Mouse (Mus musculus): ENCODE results near the gene Brk1.

Gene Brk1

GRCm38 (mm10) chr6:113604432-113605223 is at the start of gene Brk1:
Gene Brk1 (plus strand): TSS chr6:113604772.
- peak; percentile 73 for DNase-seq (ENCODE audit: low read depth, low spot score)

DNA sequence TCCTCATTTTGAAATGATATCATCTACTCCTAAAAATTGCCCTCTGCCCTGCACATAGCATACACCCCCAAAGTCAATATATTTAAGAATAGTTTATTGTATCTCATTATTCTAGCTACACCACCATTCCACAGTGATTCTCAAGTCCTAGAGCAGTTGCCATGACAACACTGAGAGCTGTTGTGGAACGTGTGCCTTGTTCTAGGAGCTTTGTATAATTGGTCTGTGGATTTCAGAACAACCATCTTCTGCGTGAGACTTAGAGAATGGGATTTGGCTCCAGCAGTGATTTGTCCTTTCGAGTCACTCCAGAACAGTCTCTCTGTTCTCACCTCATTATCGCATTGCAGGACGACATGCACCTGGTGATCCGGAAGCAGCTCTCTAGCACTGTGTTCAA is 44.8 kb upstream of the Brk1 start:
- no peak for DNase-seq (ENCODE audit: low read depth, low spot score)

- no peak for DNase-seq (ENCODE audit: low read depth, low spot score)
These were observed 40.0 kb upstream of the Brk1 start for GRCm38 (mm10) chr6:113564557-113564956.

GRCm38 (mm10) chr6:113576044-113576443 is 28.5 kb upstream of the Brk1 start:
- DNase-seq (ENCODE audit: low read depth, low spot score), result no peak

GRCm38 (mm10) chr6:113579306-113579705 is 25.3 kb upstream of the Brk1 start:
- DNase-seq (ENCODE audit: low read depth, low spot score), result peak; percentile 39

DNA sequence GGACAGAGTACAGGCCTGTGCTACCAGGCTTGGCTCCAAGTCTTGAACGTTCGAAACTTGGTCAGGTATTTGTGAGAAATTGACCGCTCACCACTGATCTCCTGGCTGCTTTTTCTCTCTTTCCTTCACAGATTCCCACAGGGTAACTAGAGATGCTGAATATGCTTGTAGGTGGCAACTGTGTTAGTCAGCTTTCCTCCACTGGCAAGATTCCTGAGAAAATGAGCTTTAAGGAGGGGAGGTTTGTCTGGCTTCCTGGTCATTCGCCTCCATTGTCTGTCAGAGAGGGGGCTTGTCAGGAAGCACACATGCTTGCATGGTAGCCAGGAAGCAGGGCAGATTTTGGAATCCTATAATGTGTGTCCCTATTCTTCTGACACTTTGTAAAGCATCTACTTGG is 21.5 kb upstream of the Brk1 start:
- no peak for DNase-seq (ENCODE audit: low read depth, low spot score)

- DNase-seq (ENCODE audit: low read depth, low spot score), result no peak
These were observed 19.5 kb upstream of the Brk1 start for GRCm38 (mm10) chr6:113585065-113585464.

DNA sequence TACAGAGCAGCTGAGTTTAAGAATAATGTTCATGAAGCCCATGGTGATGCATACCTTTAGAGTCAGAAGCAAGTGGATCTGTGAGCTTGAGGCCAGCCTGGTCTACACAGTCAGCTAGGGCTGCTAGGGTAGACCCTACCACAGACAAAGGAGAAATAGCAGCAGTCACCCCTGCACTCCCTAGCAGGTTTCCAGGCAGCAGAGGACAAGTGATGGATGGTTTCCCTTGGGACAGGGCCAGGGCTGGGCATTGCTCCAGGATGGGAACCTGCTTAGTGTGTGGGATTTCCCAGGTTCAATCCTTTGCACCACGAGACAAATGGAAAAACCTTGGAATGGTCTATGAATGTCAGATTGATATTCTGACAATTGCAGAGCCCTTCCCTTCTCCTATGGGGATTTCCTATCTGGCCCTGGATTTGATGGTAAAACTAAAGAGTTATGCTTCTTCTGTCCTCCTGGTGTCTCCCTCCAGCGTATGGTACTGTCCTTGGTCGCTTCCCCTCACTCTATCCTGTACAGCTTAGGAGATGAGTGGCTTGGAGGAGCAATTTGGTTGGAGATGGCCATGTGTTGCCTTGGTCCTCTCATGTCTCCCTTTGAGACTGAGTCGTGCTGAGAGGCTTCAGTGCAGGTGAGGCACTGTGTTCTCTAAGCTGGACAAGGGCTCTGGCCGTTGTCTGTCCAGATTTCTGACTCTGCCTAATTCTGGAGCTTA is 17.9 kb upstream of the Brk1 start:
- no peak for DNase-seq (ENCODE audit: low read depth, low spot score)

DNA sequence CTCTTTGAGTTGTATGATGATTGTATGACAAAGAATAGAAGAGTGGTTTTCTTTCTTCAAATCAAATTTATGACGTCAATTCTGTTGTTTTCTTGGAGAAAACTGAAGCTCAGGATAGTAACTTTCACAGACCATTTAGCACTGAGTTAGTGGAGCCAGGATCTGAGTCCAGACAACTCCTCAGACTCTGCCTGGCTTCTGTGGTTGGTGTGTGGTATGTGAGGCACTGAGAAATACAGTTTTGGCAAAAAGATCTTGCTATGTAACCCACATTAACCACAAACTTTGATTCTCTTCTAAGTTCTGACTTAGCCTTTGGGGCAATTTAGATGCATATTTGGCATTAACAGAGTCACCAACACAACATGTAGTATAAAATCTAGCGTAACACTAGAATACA is 11.9 kb upstream of the Brk1 start:
- no peak for DNase-seq (ENCODE audit: low read depth, low spot score)

GRCm38 (mm10) chr6:113597945-113598344 is 6.6 kb upstream of the Brk1 start:
- DNase-seq (ENCODE audit: low read depth, low spot score), result no peak

GRCm38 (mm10) chr6:113599833-113600232 is 4.7 kb upstream of the Brk1 start:
- no peak for DNase-seq (ENCODE audit: low read depth, low spot score)

DNA sequence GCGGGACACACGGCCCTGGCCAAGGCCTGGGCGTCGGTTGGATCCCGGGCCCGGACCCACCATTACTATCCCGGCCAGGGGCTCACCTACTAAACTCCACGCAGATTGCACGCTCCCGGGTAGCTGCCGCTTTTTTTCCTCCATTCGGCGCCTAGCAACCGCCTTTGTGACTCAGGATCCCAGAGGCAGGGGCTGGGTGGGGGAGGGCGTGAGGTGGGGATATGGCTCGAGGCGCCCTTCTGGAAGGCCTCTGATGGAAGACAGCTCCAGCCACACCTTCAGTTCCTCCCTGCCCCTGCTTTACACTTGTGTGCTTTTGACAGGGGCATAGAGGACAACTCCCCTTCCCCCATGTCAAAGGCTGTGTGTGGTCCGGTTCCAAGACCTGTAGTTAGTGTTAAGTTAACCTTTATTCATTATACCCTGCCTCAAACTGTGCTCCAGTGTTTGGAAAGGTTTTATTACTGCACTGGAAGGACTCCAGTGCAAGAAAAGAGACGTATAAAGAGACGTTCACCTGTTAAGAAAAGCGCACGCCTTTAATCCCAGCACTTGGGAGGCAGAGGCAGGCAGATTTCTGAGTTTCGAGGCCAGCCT is 3.9 kb upstream of the Brk1 start, which contains the start of gene Fancd2os:
Gene Fancd2os (minus strand): TSS at position 173 of the 597 bp plus-strand sequence.
- DNase-seq (ENCODE audit: low read depth, low spot score), result no peak

DNA sequence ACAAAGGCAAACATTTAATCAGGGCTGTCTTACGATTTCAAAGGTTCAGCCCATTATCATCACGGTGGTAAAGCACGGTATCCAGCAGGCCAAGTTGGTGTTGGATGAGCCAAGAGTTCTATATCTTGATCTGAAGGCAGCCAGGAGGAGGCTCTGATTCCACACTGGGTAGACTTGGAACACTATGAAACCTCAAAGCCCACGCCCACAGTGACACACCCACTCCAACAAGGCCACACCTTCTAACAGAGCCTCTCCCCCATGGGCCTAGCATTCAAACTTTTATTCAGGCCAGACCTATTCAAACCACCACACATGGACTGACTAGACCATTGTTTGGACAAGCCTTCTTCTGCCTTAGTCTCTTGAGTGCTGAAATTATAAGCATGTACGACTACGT is 1.8 kb upstream of the Brk1 start:
- DNase-seq (ENCODE audit: low read depth, low spot score), result no peak

GRCm38 (mm10) chr6:113603993-113604392 is 579 bp upstream of the Brk1 start:
- DNase-seq (ENCODE audit: low read depth, low spot score), result no peak

- no peak for DNase-seq (ENCODE audit: low read depth, low spot score)
These were observed 613 bp downstream of the Brk1 start for GRCm38 (mm10) chr6:113605224-113605545.

GRCm38 (mm10) chr6:113608871-113609270 is 4.3 kb downstream of the Brk1 start:
- DNase-seq (ENCODE audit: low read depth, low spot score), result no peak

- DNase-seq (ENCODE audit: low read depth, low spot score), result no peak
These were observed 4.7 kb downstream of the Brk1 start for GRCm38 (mm10) chr6:113609293-113609692.

- no peak for DNase-seq (ENCODE audit: low read depth, low spot score)
These were observed 7.8 kb downstream of the Brk1 start for GRCm38 (mm10) chr6:113612258-113612969.

DNA sequence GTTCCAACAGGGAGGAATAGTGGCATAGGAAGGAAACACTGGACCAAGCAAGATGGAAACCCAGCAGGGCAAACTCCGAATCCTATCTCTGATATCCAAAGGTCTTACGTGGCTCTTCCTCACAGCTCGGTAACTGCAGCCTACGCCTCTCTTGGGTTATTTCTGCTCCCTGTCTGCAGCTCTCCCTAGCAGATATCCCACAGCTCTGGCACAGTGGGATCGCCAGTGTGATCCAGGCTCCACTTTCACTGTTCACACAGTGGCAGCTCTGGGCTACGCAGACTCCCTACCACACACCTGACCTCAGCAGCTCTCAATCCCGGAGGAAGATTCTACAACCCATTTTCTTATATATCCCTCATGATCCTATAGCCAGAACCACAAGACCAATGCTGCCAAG is 9.6 kb downstream of the Brk1 start:
- DNase-seq (ENCODE audit: low read depth, low spot score), result no peak

- DNase-seq (ENCODE audit: low read depth, low spot score), result no peak
These were observed 10.4 kb downstream of the Brk1 start for GRCm38 (mm10) chr6:113614997-113615396.

DNA sequence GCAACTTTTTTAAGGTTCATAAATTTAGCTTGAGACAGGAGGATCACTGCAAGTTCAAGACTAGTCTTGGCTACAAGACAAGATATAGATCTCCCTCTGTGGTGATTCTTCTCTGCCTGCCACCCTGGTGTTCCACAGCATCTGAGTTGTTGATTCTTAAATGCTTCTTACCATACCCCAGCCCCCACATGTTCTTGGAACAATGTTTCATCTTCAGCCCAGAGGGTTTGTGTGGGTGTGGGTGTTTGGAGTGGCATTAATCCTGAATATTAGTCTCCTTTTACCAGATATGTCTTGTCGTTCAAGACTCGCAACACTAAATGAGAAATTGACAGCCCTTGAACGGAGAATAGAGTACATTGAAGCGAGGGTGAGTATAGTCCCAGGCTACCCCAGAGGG is 10.9 kb downstream of the Brk1 start:
- DNase-seq (ENCODE audit: low read depth, low spot score), result no peak

- no peak for DNase-seq (ENCODE audit: low read depth, low spot score)
These were observed 18.8 kb downstream of the Brk1 start for GRCm38 (mm10) chr6:113623386-113623785.
